Mouse (Mus musculus) adrenal gland, postnatal 36 days (tissue): ENCODE measurements around the gene Blmh. TPM values are rescaled to one million over a fixed set of nuclear protein-coding genes. Genes with fewer than 3 reads are reported as not detected.

Experiments used
- DNase-seq, 2 experiments: peaks; one replicate each; pipeline ENCODE4 v3.0.0; 2021; ENCODE audit warnings: mixed read lengths in 1 of 2
- long read RNA-seq, 2 experiments: library from polyadenylated mRNA; stranded (forward); transcript quantifications; one replicate each; pipeline ENCODE4 v2.0.0; 2021; ENCODE audit warnings: borderline sequencing depth in 2 of 2
- total RNA-seq, 2 experiments: library from RNA; stranded (reverse); gene quantifications; 2 replicates each; pipeline ENCODE4 v1.2.3; 2021

Blmh gene
- 10 to 100 TPM; 45.2 to 57.2 TPM for total RNA-seq
- long read RNA-seq, experiment 1, transcript Blmh-201 (12 exons, 2,497 nt), result major isoform, 97 of 102 reads
- long read RNA-seq, experiment 1, partial matches to known transcripts, result 3 of 102 reads
- long read RNA-seq, experiment 1, other reads (novel, unspliced or antisense), result 2 of 102 reads
- long read RNA-seq, experiment 2, transcript Blmh-201 (12 exons, 2,497 nt), result major isoform, 12 of 16 reads
- long read RNA-seq, experiment 2, partial matches to known transcripts, result 3 of 16 reads
- long read RNA-seq, experiment 2, other reads (novel, unspliced or antisense), result 0 of 16 reads

- DNase-seq, result peak; percentile 37 to 54
Measured at GRCm38 (mm10) chr11:76924759-76925236, at the start of gene Blmh. TSS of gene Blmh (plus strand) at chr11:76924809.

GRCm38 (mm10) chr11:76879816-76880215, 44.8 kb upstream of the Blmh start:
- DNase-seq, result no peak

- DNase-seq, result no peak
Measured at GRCm38 (mm10) chr11:76884451-76884850, 40.2 kb upstream of the Blmh start.

GRCm38 (mm10) chr11:76889339-76890164, 35.1 kb upstream of the Blmh start:
- DNase-seq, result peak; percentile 48 to 66

GRCm38 (mm10) chr11:76891171-76891570, 33.4 kb upstream of the Blmh start:
- no peak for DNase-seq

GRCm38 (mm10) chr11:76891738-76892349, 32.8 kb upstream of the Blmh start:
- no peak for DNase-seq

- no peak for DNase-seq
Measured at GRCm38 (mm10) chr11:76892972-76893371, 31.6 kb upstream of the Blmh start.

- peak; percentile 30 to 60 for DNase-seq
Measured at GRCm38 (mm10) chr11:76893570-76893969, 31.0 kb upstream of the Blmh start.

- peak; percentile 62 to 73 for DNase-seq
Measured at GRCm38 (mm10) chr11:76894240-76894639, 30.4 kb upstream of the Blmh start.

- DNase-seq, result no peak
Measured at GRCm38 (mm10) chr11:76896360-76896759, 28.2 kb upstream of the Blmh start.

GRCm38 (mm10) chr11:76897126-76897525, 27.5 kb upstream of the Blmh start:
- DNase-seq, result no peak

GRCm38 (mm10) chr11:76897871-76898270, 26.7 kb upstream of the Blmh start:
- DNase-seq, result peak in 1 of 2 experiments; percentile 5

- DNase-seq, result no peak
Measured at GRCm38 (mm10) chr11:76898751-76899150, 25.9 kb upstream of the Blmh start.

- DNase-seq, result peak; percentile 41 to 45
Measured at GRCm38 (mm10) chr11:76899758-76900738, 24.6 kb upstream of the Blmh start.

GRCm38 (mm10) chr11:76901579-76902361, 22.8 kb upstream of the Blmh start, which contains the start of gene Tmigd1:
TSS of gene Tmigd1 (plus strand) at chr11:76902159.
- no peak for DNase-seq

GRCm38 (mm10) chr11:76904340-76904739, 20.3 kb upstream of the Blmh start:
- no peak for DNase-seq

- no peak for DNase-seq
Measured at GRCm38 (mm10) chr11:76908651-76909050, 16.0 kb upstream of the Blmh start.

GRCm38 (mm10) chr11:76911325-76912054, 13.1 kb upstream of the Blmh start:
- no peak for DNase-seq

- DNase-seq, result no peak
Measured at GRCm38 (mm10) chr11:76912055-76912395, 12.6 kb upstream of the Blmh start.

- no peak for DNase-seq
Measured at GRCm38 (mm10) chr11:76914366-76914765, 10.2 kb upstream of the Blmh start.
